Mouse (Mus musculus) embryo, embryonic 10 days (tissue): ENCODE measurements around the gene Olfr382.
"Not testable (repeated sequence)": the region's sequence is repeated elsewhere in the genome, so short reads cannot be mapped to it uniquely, and the experiment has no call there.

ENCODE experiments used
- DNase-seq: peaks from one replicate; pipeline ENCODE4 v3.0.0-alpha.2; 2015; ENCODE audit warnings: low spot score

Olfr382 gene

DNA sequence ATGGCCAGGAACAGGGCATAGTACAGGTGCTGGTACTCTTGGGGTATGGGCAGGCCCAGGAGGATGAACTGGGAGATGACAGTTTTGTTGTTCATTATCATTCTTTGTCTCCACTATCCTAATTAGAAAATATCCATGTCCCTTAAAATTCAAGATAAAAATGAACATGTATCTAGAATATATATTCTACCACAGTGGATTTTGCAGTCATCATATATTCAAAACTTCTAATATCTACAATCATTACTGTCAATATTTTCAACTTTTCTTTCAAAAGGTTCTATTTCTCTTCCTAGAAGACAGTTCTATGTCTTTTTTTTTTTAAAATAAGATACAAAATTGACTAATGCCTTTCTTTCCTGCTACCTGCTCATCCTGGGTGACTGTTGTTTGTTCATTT, at the start of gene Olfr382:
Olfr382 (minus strand) TSS at position 101 of the 400 bp plus-strand sequence.
- no peak for DNase-seq

GRCm38 (mm10) chr11:73528971-73529370, 12.0 kb upstream of the Olfr382 start:
- not testable (repeated sequence) for DNase-seq

DNA sequence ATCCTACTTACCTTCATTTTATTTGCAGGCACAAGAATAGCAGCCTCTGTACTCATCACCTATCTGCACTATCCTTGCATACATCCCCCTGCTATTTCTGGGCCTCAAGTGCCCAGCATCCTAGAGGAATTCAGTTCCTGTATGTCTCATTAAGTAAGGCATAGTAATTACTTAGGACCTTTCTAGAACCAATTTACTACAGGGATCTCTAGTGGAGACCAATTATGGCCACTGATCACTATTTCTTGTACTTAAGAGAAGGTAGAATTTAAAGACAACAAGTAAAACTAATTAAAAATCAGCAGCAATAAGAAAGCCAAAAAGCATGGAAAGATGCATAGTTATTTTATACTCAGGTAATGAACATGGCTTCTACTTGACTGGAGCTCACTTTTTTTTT, 25.5 kb downstream of the Olfr382 start, which contains the start of gene Olfr381:
Olfr381 (minus strand) TSS at position 101 of the 400 bp plus-strand sequence.
- DNase-seq = no peak
